Mouse (Mus musculus) frontal cortex, adult 2 months (tissue): ENCODE measurements around the gene Iqcg. TPM values are rescaled to one million over a fixed set of nuclear protein-coding genes. Genes with fewer than 3 reads are reported as not detected.

ENCODE experiments used
- DNase-seq, 2 experiments: peaks; one replicate each; pipeline ENCODE4 v3.0.0; 2022; ENCODE audit warnings: low spot score in 1 of 2; ENCODE audit errors: extremely low spot score in 1 of 2
- polyA plus RNA-seq: library from polyadenylated mRNA; depleted of rRNA; stranded (reverse); fragments of >200 nt; gene quantifications from 2 replicates; pipeline ENCODE4 v1.2.3, GENCODE M21; 2012; rRNA removed

The Iqcg gene
- polyA plus RNA-seq, 1 experiment: 3.3 TPM

- DNase-seq: peak in 1 of 2 experiments; percentile 28
Observed at GRCm38 (mm10) chr16:33005216-33005615, 50.8 kb downstream of the Iqcg start.

GRCm38 (mm10) chr16:32992158-32992557, 63.9 kb downstream of the Iqcg start:
- peak in 1 of 2 experiments; percentile 57 for DNase-seq

- DNase-seq: no peak
Observed at GRCm38 (mm10) chr16:32984631-32985030, 71.4 kb downstream of the Iqcg start.

GRCm38 (mm10) chr16:32981405-32981804, 74.6 kb downstream of the Iqcg start:
- no peak for DNase-seq

GRCm38 (mm10) chr16:32980227-32980626, 75.8 kb downstream of the Iqcg start:
- DNase-seq: peak in 1 of 2 experiments; percentile 12

GRCm38 (mm10) chr16:32973047-32973446, 83.0 kb downstream of the Iqcg start:
- no peak for DNase-seq

- DNase-seq: no peak
Observed at GRCm38 (mm10) chr16:32972535-32972934, 83.5 kb downstream of the Iqcg start.

Other genes starting within 250 kb of the Iqcg start
- gene Smbd1, start 245.7 kb downstream of the Iqcg start, polyA plus RNA-seq: not detected in 2 replicates
- gene Fyttd1, start 178.7 kb downstream of the Iqcg start, polyA plus RNA-seq: 49.8 and 54.7 TPM in 2 replicates
- gene Rubcn, start 178.5 kb downstream of the Iqcg start, polyA plus RNA-seq: 75.0 and 76.5 TPM in 2 replicates
- 39.7 and 40.4 TPM in 2 replicates for gene Lrch3, start 142.1 kb downstream of the Iqcg start, polyA plus RNA-seq
- gene Rpl35a, start 235 bp upstream of the Iqcg start, polyA plus RNA-seq: 770 and 771 TPM in 2 replicates
- gene Lmln, start 6.3 kb upstream of the Iqcg start, polyA plus RNA-seq: 8.7 and 9.3 TPM in 2 replicates
- 10.5 and 10.8 TPM in 2 replicates for gene Osbpl11, start 128.9 kb upstream of the Iqcg start, polyA plus RNA-seq
- gene Snx4, start 195.2 kb upstream of the Iqcg start, polyA plus RNA-seq: 28.1 and 31.4 TPM in 2 replicates